Mouse (Mus musculus) mature B cell (primary cell): Measurements from ENCODE around the gene Fubp3.
"Not testable (repeated sequence)": the region's sequence is repeated elsewhere in the genome, so short reads cannot be mapped to it uniquely, and the experiment has no call there.

ENCODE experiments used
- in situ Hi-C: fragments of 300-500 bp; cut with MboI; formaldehyde crosslinking; loops from 2 replicates; pipeline ENCODE4 v1.14.3; 2019

Gene Fubp3

DNA sequence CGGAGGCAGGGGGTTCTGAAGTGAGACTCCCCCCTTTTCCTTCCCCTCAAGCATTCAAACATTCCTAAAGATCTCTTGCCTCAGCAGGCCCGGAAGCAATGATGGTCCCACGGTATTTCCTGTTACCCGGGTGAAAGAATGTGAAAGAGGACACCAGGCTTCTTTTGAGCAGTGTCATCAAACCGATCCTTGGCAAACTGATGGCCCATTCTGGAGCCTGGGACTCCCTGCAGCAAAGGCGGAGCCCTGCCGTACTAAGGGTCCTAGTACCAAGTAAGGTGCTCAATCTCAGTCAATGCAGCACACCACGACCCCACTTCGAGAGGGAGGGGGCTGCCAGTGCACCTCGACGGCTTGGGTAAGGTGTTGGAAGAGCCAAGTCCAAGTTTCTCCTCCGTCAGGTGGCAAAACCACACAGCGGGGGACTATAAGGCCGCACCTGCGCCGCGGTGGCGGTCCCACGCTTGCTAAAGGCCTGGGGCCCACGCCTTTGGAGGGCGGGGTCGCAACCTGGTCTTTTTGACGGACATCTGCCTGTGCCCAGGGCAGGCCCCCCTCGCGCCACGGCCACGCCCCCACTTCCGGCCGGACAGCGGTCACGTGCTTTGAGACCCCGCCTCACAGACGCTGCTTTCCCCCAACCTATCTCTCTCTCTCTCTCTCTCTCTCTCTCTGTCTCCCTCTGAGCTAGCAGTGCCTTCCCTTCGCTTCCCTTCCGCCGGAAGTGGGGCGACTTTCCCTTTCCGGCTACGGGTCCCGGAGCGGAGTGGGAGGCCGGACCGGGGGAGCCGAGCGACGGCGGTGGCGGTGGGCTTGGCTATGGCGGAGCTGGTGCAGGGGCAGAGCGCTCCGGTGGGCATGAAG lies at the start of gene Fubp3:
Fubp3 (plus strand) TSS at position 601 of the 864 bp plus-strand sequence.
- in situ Hi-C loops = no loop called here

DNA sequence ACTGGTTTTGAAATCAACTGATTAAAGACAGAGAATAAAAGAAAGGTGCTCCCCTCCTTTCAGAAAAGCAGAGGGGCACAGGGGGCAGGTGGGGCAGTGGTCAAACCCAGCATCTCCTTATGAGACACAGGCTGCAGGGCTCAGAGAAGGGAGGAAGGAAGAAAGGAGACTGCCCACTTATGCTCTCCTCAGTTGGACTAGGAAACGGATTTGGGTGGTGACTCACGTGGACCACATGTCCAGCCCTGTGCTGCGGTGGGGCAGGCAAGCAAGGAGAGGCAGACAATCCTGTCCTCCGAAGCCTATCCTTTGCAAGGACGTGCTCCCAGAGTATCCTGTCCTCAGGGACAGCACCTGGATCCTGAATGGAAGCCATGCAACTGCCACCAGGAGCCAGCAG lies 47.8 kb upstream of the Fubp3 start:
- in situ Hi-C loops = no loop called here

GRCm38 (mm10) chr2:31525778-31526177 lies 46.7 kb upstream of the Fubp3 start:
- in situ Hi-C loops = no loop called here

GRCm38 (mm10) chr2:31530201-31530600 lies 42.2 kb upstream of the Fubp3 start:
- in situ Hi-C loops = no loop called here

- in situ Hi-C loops = no loop called here
Observed at GRCm38 (mm10) chr2:31537054-31537453, 35.4 kb upstream of the Fubp3 start.

DNA sequence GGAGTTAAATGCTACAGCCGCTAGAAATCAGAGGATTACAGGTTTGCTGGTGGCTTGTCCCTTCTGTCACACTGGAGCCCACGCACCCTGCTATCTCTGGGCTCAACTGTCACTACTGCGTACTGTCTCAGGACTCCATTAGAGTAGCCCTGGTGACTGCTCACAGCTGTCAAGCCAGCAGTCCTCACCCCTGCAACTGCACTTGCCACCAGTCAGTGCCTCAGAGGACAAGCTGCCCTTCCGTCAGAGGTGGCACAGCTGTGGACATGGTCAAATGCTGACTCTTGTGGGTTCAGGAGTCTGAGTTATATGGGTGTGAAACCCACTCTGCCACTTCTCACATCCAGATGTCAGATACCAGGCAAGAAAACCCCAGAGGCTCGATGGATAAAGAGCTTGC lies 33.7 kb upstream of the Fubp3 start:
- in situ Hi-C loops = no loop called here

- in situ Hi-C loops = no loop called here
Observed at GRCm38 (mm10) chr2:31541581-31541980, 30.9 kb upstream of the Fubp3 start.

DNA sequence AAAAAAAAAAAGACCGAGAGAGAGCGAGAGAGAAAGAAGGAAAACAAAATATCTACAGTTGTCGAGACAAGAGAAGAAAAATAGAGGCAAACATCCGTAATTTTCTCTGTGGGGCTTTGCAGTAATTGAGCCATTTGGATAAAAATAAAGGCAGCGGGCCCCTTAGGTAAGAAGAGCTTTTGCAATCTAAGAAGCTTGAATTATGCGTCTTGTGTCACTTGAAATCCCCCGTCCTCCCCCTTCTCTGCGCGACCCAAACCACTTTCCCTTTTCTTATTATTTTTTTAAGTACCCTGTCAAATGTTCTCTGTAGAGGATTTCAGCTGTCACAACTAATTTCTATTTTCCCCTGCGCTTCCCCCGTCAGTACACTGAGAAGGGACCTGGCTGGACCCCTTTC lies 24.7 kb upstream of the Fubp3 start:
- in situ Hi-C loops = no loop called here

GRCm38 (mm10) chr2:31550503-31550902 lies 21.9 kb upstream of the Fubp3 start:
- in situ Hi-C loops = no loop called here

- in situ Hi-C loops = not testable (repeated sequence)
Observed at GRCm38 (mm10) chr2:31551351-31551750, 21.1 kb upstream of the Fubp3 start.

DNA sequence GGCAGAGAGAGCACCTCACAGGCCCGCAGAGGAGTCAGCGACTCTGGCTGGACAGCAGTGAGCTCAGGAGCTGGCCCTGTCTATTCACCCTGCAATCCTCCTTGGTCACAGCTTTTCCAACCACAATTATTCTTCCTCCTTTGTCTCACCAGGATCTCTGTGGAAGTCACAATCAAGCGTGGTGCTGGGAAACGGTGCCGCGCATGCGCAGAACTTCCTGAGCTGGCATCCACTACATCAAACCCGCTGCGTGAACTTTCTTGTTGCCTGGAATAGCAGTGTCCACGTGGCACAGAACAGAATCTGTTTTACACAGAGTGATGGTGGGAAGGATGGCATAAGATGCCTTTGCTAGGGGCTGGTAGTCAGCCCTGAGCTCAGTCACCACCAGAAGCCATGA lies 20.5 kb upstream of the Fubp3 start:
- in situ Hi-C loops = no loop called here

- in situ Hi-C loops = no loop called here
Observed at GRCm38 (mm10) chr2:31554619-31555018, 17.8 kb upstream of the Fubp3 start.

GRCm38 (mm10) chr2:31572915-31573635 lies 624 bp downstream of the Fubp3 start:
- in situ Hi-C loops = no loop called here

DNA sequence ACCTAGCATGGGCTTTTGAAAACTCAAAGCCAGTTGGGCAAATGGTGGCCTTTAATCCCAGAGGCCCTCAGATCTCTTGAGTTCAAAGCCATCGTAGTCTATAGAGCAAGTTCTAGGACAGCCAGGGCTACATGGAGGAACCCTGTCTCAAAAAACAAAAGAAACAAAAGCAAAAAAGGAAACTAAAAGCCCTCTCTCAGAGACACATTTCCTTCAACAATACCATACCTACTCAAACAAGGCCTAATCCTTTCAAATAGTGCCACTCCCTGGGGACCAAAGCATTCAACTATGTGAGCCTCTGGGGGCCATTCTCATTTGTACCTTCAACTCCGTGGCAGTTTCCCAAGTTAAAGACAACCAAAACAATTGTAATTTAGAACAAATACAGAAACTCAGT lies 9.2 kb downstream of the Fubp3 start:
- in situ Hi-C loops = no loop called here

DNA sequence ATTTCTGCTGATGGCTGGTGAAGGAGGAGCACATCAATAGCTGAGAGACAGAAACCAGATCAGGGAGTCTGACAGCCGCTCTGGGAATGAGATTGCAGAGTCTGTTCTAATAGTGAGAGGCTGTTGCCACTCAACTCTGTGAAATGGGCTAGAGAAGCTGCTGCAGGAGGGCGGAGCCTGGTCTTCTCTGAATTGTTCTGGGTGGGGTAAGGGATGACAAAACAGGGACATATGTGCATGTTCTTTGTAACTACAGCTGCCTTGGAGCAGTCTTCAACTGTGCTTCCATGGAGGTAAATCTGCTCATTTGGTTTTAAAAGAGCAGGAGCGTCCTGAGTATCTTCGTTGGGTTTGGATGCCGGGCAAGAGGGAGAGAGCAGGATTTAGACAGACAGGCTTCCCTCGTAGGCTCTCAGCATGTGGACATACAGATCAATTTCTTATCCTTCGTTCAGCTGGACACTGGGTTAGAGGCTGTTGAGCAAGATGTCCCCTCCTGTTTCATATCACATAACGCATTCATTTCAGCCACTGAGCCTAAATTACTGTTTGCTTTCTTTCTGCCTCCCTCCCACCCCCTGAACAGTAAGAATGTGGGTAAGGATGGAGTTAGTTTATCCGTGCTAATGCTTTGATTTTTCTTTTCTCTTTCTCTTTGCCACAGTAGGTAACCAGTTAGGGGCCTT lies 19.5 kb downstream of the Fubp3 start:
- in situ Hi-C loops = no loop called here

DNA sequence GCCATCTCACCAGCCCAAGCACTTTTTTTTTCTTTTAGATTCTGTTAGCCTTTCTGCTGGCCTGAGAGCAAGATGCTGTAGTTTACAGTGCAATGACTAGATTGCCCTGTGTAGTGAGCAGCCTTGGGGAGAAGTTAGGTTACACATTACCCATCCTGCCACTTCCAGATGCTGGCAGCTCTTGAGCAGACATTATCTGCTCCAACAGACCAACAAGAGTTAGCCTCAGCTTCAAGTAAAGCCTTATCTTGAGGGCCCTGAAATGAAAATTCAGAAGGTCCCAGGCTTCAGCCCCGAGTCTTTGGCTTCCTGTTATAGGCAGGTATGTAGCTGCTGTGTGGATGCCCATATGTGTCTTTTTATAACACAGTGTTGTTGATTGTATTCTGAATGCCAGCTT lies 35.1 kb downstream of the Fubp3 start:
- in situ Hi-C loops = no loop called here

GRCm38 (mm10) chr2:31609859-31610261 lies 37.4 kb downstream of the Fubp3 start:
- in situ Hi-C loops = no loop called here

DNA sequence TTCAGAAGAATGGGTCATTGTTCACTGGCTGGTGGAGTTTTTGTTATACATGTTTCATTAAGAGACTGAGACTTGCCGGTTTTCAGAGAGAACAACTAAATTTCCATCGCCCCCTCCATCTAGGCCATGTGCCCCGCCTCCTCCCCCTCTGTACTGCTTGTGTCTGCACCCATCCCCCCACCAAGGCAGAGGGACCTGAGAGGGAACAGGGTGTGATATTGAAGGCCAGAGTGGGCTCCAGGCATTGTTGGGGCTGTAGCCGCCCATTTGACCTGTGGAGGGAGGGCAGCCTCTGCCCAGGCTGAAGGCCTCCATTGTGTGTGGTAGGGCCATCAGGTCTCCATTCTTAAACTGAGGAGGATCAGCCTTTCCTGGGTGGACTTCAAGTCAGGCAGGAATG lies 38.5 kb downstream of the Fubp3 start:
- in situ Hi-C loops = no loop called here

GRCm38 (mm10) chr2:31611400-31611799 lies 38.9 kb downstream of the Fubp3 start:
- in situ Hi-C loops = no loop called here

GRCm38 (mm10) chr2:31612627-31613026 lies 40.2 kb downstream of the Fubp3 start:
- in situ Hi-C loops = no loop called here

GRCm38 (mm10) chr2:31613781-31614180 lies 41.3 kb downstream of the Fubp3 start:
- in situ Hi-C loops = no loop called here

- in situ Hi-C loops = no loop called here
Observed at GRCm38 (mm10) chr2:31618484-31619161, 46.2 kb downstream of the Fubp3 start.
